Mouse (Mus musculus) left cerebral cortex, adult 6 months (tissue): Measurements from ENCODE around the gene Dmrta1. TPM values are rescaled to one million over a fixed set of nuclear protein-coding genes. Genes with fewer than 3 reads are reported as not detected.

Source experiments
- long read RNA-seq, 2 experiments: library from polyadenylated mRNA; unstranded; transcript quantifications; one replicate each; pipeline ENCODE4 v2.0.0; 2019 to 2020
- polyA plus RNA-seq: library from polyadenylated mRNA; unstranded; fragments of <200 nt; fragmentation: Nextera tagmentation; gene quantifications from 2 replicates; pipeline ENCODE4 v1.2.3, GENCODE M21; 2021

Dmrta1 gene
- polyA plus RNA-seq, result 0.11 TPM in 1 of 2 replicates, not detected in the other
- long read RNA-seq, experiment 1, result 0 reads
- long read RNA-seq, experiment 2, result 0 reads

DNA sequence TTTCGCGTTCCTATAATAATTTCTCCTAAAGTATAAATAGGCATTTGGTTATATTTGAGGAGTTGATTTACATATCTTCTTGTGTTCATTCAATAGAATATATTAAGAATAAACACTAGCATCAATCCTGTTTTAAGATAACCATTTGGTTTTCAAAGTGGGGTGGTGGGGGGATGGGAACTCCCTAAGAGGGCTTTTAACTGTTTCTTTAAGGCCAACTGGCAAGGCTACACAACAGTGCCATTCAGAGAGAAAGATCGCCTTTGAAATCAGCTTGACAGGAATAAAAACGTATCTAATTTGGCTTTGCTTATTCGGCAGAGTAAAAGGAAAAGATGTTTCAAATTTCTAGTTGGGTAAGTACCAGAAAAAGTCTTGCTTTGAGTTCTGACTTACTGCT, at the start of gene Dmrta1:
Gene Dmrta1, plus strand, starts transcription at position 242 of the 400 bp plus-strand sequence.

